Mouse (Mus musculus) frontal cortex, postnatal 25 days (tissue): Measurements from ENCODE around the gene Pitpnm1.

ENCODE experiments used
- DNase-seq, 2 experiments: peaks; one replicate each; pipeline ENCODE4 v3.0.0; 2022; ENCODE audit warnings: low spot score in 2 of 2

Gene Pitpnm1

GRCm38 (mm10) chr19:4068717-4069410, 30.9 kb upstream of the Pitpnm1 start:
- DNase-seq, result no peak

- DNase-seq, result no peak
Measured at GRCm38 (mm10) chr19:4070311-4070710, 29.5 kb upstream of the Pitpnm1 start.

GRCm38 (mm10) chr19:4070756-4071155, 29.0 kb upstream of the Pitpnm1 start:
- no peak for DNase-seq

GRCm38 (mm10) chr19:4071406-4071805, 28.4 kb upstream of the Pitpnm1 start:
- no peak for DNase-seq

GRCm38 (mm10) chr19:4072706-4073424, 26.9 kb upstream of the Pitpnm1 start:
- DNase-seq, result no peak

GRCm38 (mm10) chr19:4075531-4075930, 24.3 kb upstream of the Pitpnm1 start:
- no peak for DNase-seq

GRCm38 (mm10) chr19:4079594-4079993, 20.2 kb upstream of the Pitpnm1 start:
- no peak for DNase-seq

- no peak for DNase-seq
Measured at GRCm38 (mm10) chr19:4080511-4081009, 19.2 kb upstream of the Pitpnm1 start.

GRCm38 (mm10) chr19:4081394-4081793, 18.4 kb upstream of the Pitpnm1 start, which contains the start of gene Cabp2:
TSS of gene Cabp2 (plus strand) at chr19:4081578.
- no peak for DNase-seq

GRCm38 (mm10) chr19:4082219-4082965, 17.4 kb upstream of the Pitpnm1 start:
- DNase-seq, result no peak

GRCm38 (mm10) chr19:4083316-4083715, 16.5 kb upstream of the Pitpnm1 start:
- no peak for DNase-seq

GRCm38 (mm10) chr19:4083826-4084225, 16.0 kb upstream of the Pitpnm1 start:
- DNase-seq, result no peak

- no peak for DNase-seq
Measured at GRCm38 (mm10) chr19:4084984-4085383, 14.8 kb upstream of the Pitpnm1 start.

- DNase-seq, result no peak
Measured at GRCm38 (mm10) chr19:4086156-4086555, 13.6 kb upstream of the Pitpnm1 start.

GRCm38 (mm10) chr19:4087090-4087489, 12.7 kb upstream of the Pitpnm1 start:
- DNase-seq, result no peak

- no peak for DNase-seq
Measured at GRCm38 (mm10) chr19:4088146-4088545, 11.7 kb upstream of the Pitpnm1 start.

- no peak for DNase-seq
Measured at GRCm38 (mm10) chr19:4089128-4089527, 10.7 kb upstream of the Pitpnm1 start.

GRCm38 (mm10) chr19:4090446-4090845, 9.4 kb upstream of the Pitpnm1 start:
- no peak for DNase-seq

- DNase-seq, result no peak
Measured at GRCm38 (mm10) chr19:4091383-4091782, 8.4 kb upstream of the Pitpnm1 start.

GRCm38 (mm10) chr19:4092750-4093149, 7.0 kb upstream of the Pitpnm1 start:
- DNase-seq, result no peak

GRCm38 (mm10) chr19:4093772-4094171, 6.0 kb upstream of the Pitpnm1 start:
- no peak for DNase-seq

- no peak for DNase-seq
Measured at GRCm38 (mm10) chr19:4094348-4094747, 5.5 kb upstream of the Pitpnm1 start.
